Mouse (Mus musculus) hindbrain, embryonic 15.5 days (tissue): Measurements from ENCODE around the gene Pla2g4a. TPM values are rescaled to one million over a fixed set of nuclear protein-coding genes. Genes with fewer than 3 reads are reported as not detected.

Source experiments
- ATAC-seq: fragments of 200-750 bp; cut with Nextera tagmentation; 2 replicates; pipeline ENCODE4 v1.8.0; 2017; ENCODE audit warnings: low read depth, moderate number of reproducible peaks, moderate TSS enrichment; ENCODE audit not compliant: low FRiP score
- H3K27ac ChIP-seq: fragments of 300-500 bp; sonication (generic); replicated peaks from 2 replicates; pipeline ENCODE4 v1.5.1; 2015; ENCODE audit warnings: mild to moderate bottlenecking, inconsistent platforms
- H3K27me3 ChIP-seq: fragments of 300-500 bp; sonication (generic); 2 replicates; pipeline ENCODE4 v1.6.1; 2015; ENCODE audit warnings: control low read depth, inconsistent platforms
- H3K36me3 ChIP-seq: fragments of 300-500 bp; sonication (generic); 2 replicates; pipeline ENCODE4 v1.6.1; 2015; ENCODE audit warnings: control low read depth, inconsistent platforms
- H3K4me1 ChIP-seq: fragments of 300-500 bp; sonication (generic); replicated peaks from 2 replicates; pipeline ENCODE4 v1.6.1; 2015; ENCODE audit warnings: control low read depth, inconsistent platforms
- H3K4me2 ChIP-seq: fragments of 300-500 bp; sonication (generic); 2 replicates; pipeline ENCODE4 v1.6.1; 2015; ENCODE audit warnings: moderate library complexity, mild to moderate bottlenecking, inconsistent platforms
- H3K4me3 ChIP-seq: fragments of 300-500 bp; sonication (generic); 2 replicates; pipeline ENCODE4 v1.5.1; 2015; ENCODE audit warnings: mild to moderate bottlenecking, inconsistent platforms
- H3K9ac ChIP-seq: fragments of 300-500 bp; sonication (generic); 2 replicates; pipeline ENCODE4 v1.6.1; 2015; ENCODE audit warnings: inconsistent platforms
- H3K9me3 ChIP-seq: fragments of 300-500 bp; sonication (generic); 2 replicates; pipeline ENCODE4 v1.6.1; 2016; ENCODE audit warnings: control low read depth, inconsistent platforms
- WGBS: fragments of 180-500 bp; shearing (Covaris S2); methylation state at CpG from one replicate; pipeline ENCODE4 v1.1.7; 2015; 5-methylcytosine and 5-hydroxymethylcytosine counted together
- polyA plus RNA-seq: library from polyadenylated mRNA; unstranded; fragments of >200 nt; fragmentation: Nextera tagmentation; extraction: Ambion mirVana; gene quantifications from 2 replicates; pipeline ENCODE4 v1.2.1, GENCODE M21; 2015

Gene Pla2g4a
- polyA plus RNA-seq, 1 experiment from 2014 or later: 1.8 TPM

- H3K27me3 ChIP-seq: no peaks in the 10 kb centered on the region
- no peaks in the 10 kb centered on the region for H3K9me3 ChIP-seq
- H3K4me1 ChIP-seq: no peaks in the 10 kb centered on the region
- no peak overlapping the region for H3K4me2 ChIP-seq
- H3K9ac ChIP-seq: no peak overlapping the region
- H3K27ac ChIP-seq: no peak overlapping the region
- H3K36me3 ChIP-seq: no peaks in the 10 kb centered on the region
- H3K4me3 ChIP-seq: no peak overlapping the region
- 88% methylated on average over 1 of the region's 1 CpGs for WGBS
- no peak for ATAC-seq
Measured at GRCm38 (mm10) chr1:149871625-149872024, 89.5 kb downstream of the Pla2g4a start.

- no peak overlapping the region for H3K9ac ChIP-seq
- no peaks in the 10 kb centered on the region for H3K27me3 ChIP-seq
- H3K36me3 ChIP-seq: no peaks in the 10 kb centered on the region
- no peaks in the 10 kb centered on the region for H3K9me3 ChIP-seq
- H3K4me3 ChIP-seq: no peak overlapping the region
- H3K4me1 ChIP-seq: no peaks in the 10 kb centered on the region
- no peak for ATAC-seq
- no peak overlapping the region for H3K4me2 ChIP-seq
- no peak overlapping the region for H3K27ac ChIP-seq
Measured at GRCm38 (mm10) chr1:149867323-149867722, 93.8 kb downstream of the Pla2g4a start.

- Histone ChIP-seq H3K27ac (no peak overlapping the region), H3K4me2 (no peak overlapping the region), H3K9me3 (no peaks in the 10 kb centered on the region), H3K27me3 (no peaks in the 10 kb centered on the region), H3K4me1 (no peaks in the 10 kb centered on the region), H3K4me3 (no peak overlapping the region), H3K9ac (no peak overlapping the region), H3K36me3 (no peaks in the 10 kb centered on the region)
- no peak for ATAC-seq
- WGBS: 94% methylated on average over 3 of the region's 3 CpGs
Measured at GRCm38 (mm10) chr1:149866202-149866601, 94.9 kb downstream of the Pla2g4a start.

GRCm38 (mm10) chr1:149862801-149863200, 98.3 kb downstream of the Pla2g4a start:
- 45% methylated on average over 6 of the region's 6 CpGs for WGBS
- H3K36me3 ChIP-seq: no peaks in the 10 kb centered on the region
- H3K27me3 ChIP-seq: no peaks in the 10 kb centered on the region
- ATAC-seq: no peak
- no peak overlapping the region for H3K9ac ChIP-seq
- no peaks in the 10 kb centered on the region for H3K4me1 ChIP-seq
- no peak overlapping the region for H3K4me3 ChIP-seq
- no peak overlapping the region for H3K27ac ChIP-seq
- no peaks in the 10 kb centered on the region for H3K9me3 ChIP-seq
- no peak overlapping the region for H3K4me2 ChIP-seq

GRCm38 (mm10) chr1:149862181-149862580, 98.9 kb downstream of the Pla2g4a start:
- Histone ChIP-seq H3K9ac (no peak overlapping the region), H3K36me3 (no peaks in the 10 kb centered on the region), H3K27ac (no peak overlapping the region), H3K9me3 (no peaks in the 10 kb centered on the region), H3K27me3 (no peaks in the 10 kb centered on the region), H3K4me2 (no peak overlapping the region), H3K4me1 (no peaks in the 10 kb centered on the region), H3K4me3 (no peak overlapping the region)
- ATAC-seq: no peak
- 90% methylated on average over 2 of the region's 2 CpGs for WGBS

GRCm38 (mm10) chr1:149861543-149861942, 99.5 kb downstream of the Pla2g4a start:
- Histone ChIP-seq H3K9me3 (no peaks in the 10 kb centered on the region), H3K4me3 (no peak overlapping the region), H3K27me3 (no peaks in the 10 kb centered on the region), H3K4me1 (no peaks in the 10 kb centered on the region), H3K36me3 (no peaks in the 10 kb centered on the region), H3K4me2 (no peak overlapping the region), H3K9ac (no peak overlapping the region), H3K27ac (no peak overlapping the region)
- no peak for ATAC-seq
- WGBS: 83% methylated on average over 2 of the region's 2 CpGs

GRCm38 (mm10) chr1:149858734-149859133, 102.4 kb downstream of the Pla2g4a start:
- no peaks in the 10 kb centered on the region for H3K9me3 ChIP-seq
- no peak overlapping the region for H3K4me3 ChIP-seq
- 74% methylated on average over 5 of the region's 5 CpGs for WGBS
- no peaks in the 10 kb centered on the region for H3K36me3 ChIP-seq
- ATAC-seq: no peak
- no peak overlapping the region for H3K4me2 ChIP-seq
- no peak overlapping the region for H3K27ac ChIP-seq
- no peaks in the 10 kb centered on the region for H3K27me3 ChIP-seq
- H3K4me1 ChIP-seq: no peaks in the 10 kb centered on the region
- no peak overlapping the region for H3K9ac ChIP-seq

GRCm38 (mm10) chr1:149856720-149857119, 104.4 kb downstream of the Pla2g4a start:
- Histone ChIP-seq H3K4me2 (no peak overlapping the region), H3K9ac (no peak overlapping the region), H3K27ac (no peak overlapping the region), H3K4me3 (no peak overlapping the region), H3K9me3 (no peaks in the 10 kb centered on the region), H3K36me3 (no peaks in the 10 kb centered on the region), H3K4me1 (no peaks in the 10 kb centered on the region), H3K27me3 (no peaks in the 10 kb centered on the region)
- 23% methylated on average over 9 of the region's 9 CpGs for WGBS
- ATAC-seq: no peak

- Histone ChIP-seq H3K4me2 (no peak overlapping the region), H3K4me3 (no peak overlapping the region), H3K27ac (no peak overlapping the region), H3K9me3 (no peaks in the 10 kb centered on the region), H3K27me3 (no peaks in the 10 kb centered on the region), H3K4me1 (no peaks in the 10 kb centered on the region), H3K36me3 (no peaks in the 10 kb centered on the region), H3K9ac (no peak overlapping the region)
- 83% methylated on average over 4 of the region's 4 CpGs for WGBS
- no peak for ATAC-seq
Measured at GRCm38 (mm10) chr1:149855581-149855980, 105.5 kb downstream of the Pla2g4a start.

- no peaks in the 10 kb centered on the region for H3K27me3 ChIP-seq
- WGBS: 82% methylated on average over 7 of the region's 7 CpGs
- no peaks in the 10 kb centered on the region for H3K36me3 ChIP-seq
- no peak overlapping the region for H3K9ac ChIP-seq
- no peaks in the 10 kb centered on the region for H3K4me1 ChIP-seq
- no peaks in the 10 kb centered on the region for H3K9me3 ChIP-seq
- no peak for ATAC-seq
- no peak overlapping the region for H3K4me3 ChIP-seq
- no peak overlapping the region for H3K27ac ChIP-seq
- H3K4me2 ChIP-seq: no peak overlapping the region
Measured at GRCm38 (mm10) chr1:149854867-149855266, 106.2 kb downstream of the Pla2g4a start.

GRCm38 (mm10) chr1:149846655-149847054, 114.4 kb downstream of the Pla2g4a start:
- Histone ChIP-seq H3K27me3 (no peaks in the 10 kb centered on the region), H3K36me3 (no peaks in the 10 kb centered on the region), H3K4me3 (no peak overlapping the region), H3K4me2 (no peak overlapping the region), H3K9me3 (no peaks in the 10 kb centered on the region), H3K4me1 (no peaks in the 10 kb centered on the region), H3K27ac (no peak overlapping the region), H3K9ac (no peak overlapping the region)
- 74% methylated on average over 6 of the region's 6 CpGs for WGBS
- no peak for ATAC-seq

GRCm38 (mm10) chr1:149841845-149842244, 119.2 kb downstream of the Pla2g4a start:
- no peak overlapping the region for H3K9ac ChIP-seq
- no peaks in the 10 kb centered on the region for H3K36me3 ChIP-seq
- no peaks in the 10 kb centered on the region for H3K27me3 ChIP-seq
- H3K4me3 ChIP-seq: no peak overlapping the region
- no peaks in the 10 kb centered on the region for H3K4me1 ChIP-seq
- no peak overlapping the region for H3K4me2 ChIP-seq
- H3K27ac ChIP-seq: no peak overlapping the region
- no peaks in the 10 kb centered on the region for H3K9me3 ChIP-seq
- WGBS: 97% methylated on average over 1 of the region's 1 CpGs
- no peak for ATAC-seq

GRCm38 (mm10) chr1:149840961-149841416, 120.1 kb downstream of the Pla2g4a start:
- H3K4me1 ChIP-seq: no peaks in the 10 kb centered on the region
- no peaks in the 10 kb centered on the region for H3K9me3 ChIP-seq
- no peak overlapping the region for H3K27ac ChIP-seq
- no peak overlapping the region for H3K4me3 ChIP-seq
- no peak overlapping the region for H3K4me2 ChIP-seq
- no peaks in the 10 kb centered on the region for H3K36me3 ChIP-seq
- WGBS: 94% methylated on average over 4 of the region's 4 CpGs
- no peaks in the 10 kb centered on the region for H3K27me3 ChIP-seq
- ATAC-seq: no peak
- no peak overlapping the region for H3K9ac ChIP-seq
